Mouse (Mus musculus) urinary bladder, postnatal 10 days (tissue): Measurements from ENCODE around the gene Pfkm.

Source experiments
- DNase-seq: peaks from one replicate; pipeline ENCODE4 v3.0.0; 2022; ENCODE audit warnings: low spot score

Pfkm gene

GRCm38 (mm10) chr15:98092372-98093120 is at the start of gene Pfkm:
Pfkm (plus strand) TSS chr15:98092589.
- DNase-seq, result no peak

- no peak for DNase-seq
These were observed 48.4 kb upstream of the Pfkm start for GRCm38 (mm10) chr15:98043967-98044366.

- no peak for DNase-seq
These were observed 48.0 kb upstream of the Pfkm start for GRCm38 (mm10) chr15:98044387-98044786.

GRCm38 (mm10) chr15:98048918-98049700 is 43.3 kb upstream of the Pfkm start:
- no peak for DNase-seq

GRCm38 (mm10) chr15:98051685-98052084 is 40.7 kb upstream of the Pfkm start:
- DNase-seq, result no peak

GRCm38 (mm10) chr15:98055246-98055645 is 37.1 kb upstream of the Pfkm start:
- no peak for DNase-seq

GRCm38 (mm10) chr15:98065881-98066280 is 26.5 kb upstream of the Pfkm start:
- DNase-seq, result no peak

- DNase-seq, result no peak
These were observed 25.8 kb upstream of the Pfkm start for GRCm38 (mm10) chr15:98066602-98067001.

GRCm38 (mm10) chr15:98067492-98067891 is 24.9 kb upstream of the Pfkm start:
- DNase-seq, result no peak

- DNase-seq, result no peak
These were observed 23.9 kb upstream of the Pfkm start for GRCm38 (mm10) chr15:98068506-98068905.

GRCm38 (mm10) chr15:98069566-98070245 is 22.7 kb upstream of the Pfkm start:
- DNase-seq, result no peak

GRCm38 (mm10) chr15:98070376-98070775 is 22.0 kb upstream of the Pfkm start:
- DNase-seq, result no peak

- no peak for DNase-seq
These were observed 17.9 kb upstream of the Pfkm start for GRCm38 (mm10) chr15:98074521-98074920.

- DNase-seq, result no peak
These were observed 17.4 kb upstream of the Pfkm start for GRCm38 (mm10) chr15:98075034-98075433.

GRCm38 (mm10) chr15:98076901-98077300 is 15.5 kb upstream of the Pfkm start:
- DNase-seq, result no peak

GRCm38 (mm10) chr15:98088889-98089288 is 3.5 kb upstream of the Pfkm start:
- no peak for DNase-seq

- DNase-seq, result no peak
These were observed 2.8 kb upstream of the Pfkm start for GRCm38 (mm10) chr15:98089421-98090183.

GRCm38 (mm10) chr15:98091841-98092240 is 548 bp upstream of the Pfkm start:
- no peak for DNase-seq

- peak; percentile 60 for DNase-seq
These were observed 977 bp downstream of the Pfkm start, which contains the start of gene Senp1 for GRCm38 (mm10) chr15:98093121-98094011. Senp1 (minus strand) TSS chr15:98093744.

- DNase-seq, result no peak
These were observed 2.5 kb downstream of the Pfkm start for GRCm38 (mm10) chr15:98094905-98095304.

- DNase-seq, result no peak
These were observed 4.6 kb downstream of the Pfkm start for GRCm38 (mm10) chr15:98096957-98097356.
